Mouse (Mus musculus) stomach, embryonic 15.5 days (tissue): ENCODE measurements at regions not wholly inside any gene's neighbourhood (a gene's known extent, or its start where the extent isn't known, plus 50 kb on each side); places are given as distances from the start of the nearest gene placed in this dataset.

Experiments used
- ATAC-seq: fragments of 200-750 bp; cut with Nextera tagmentation; 2 replicates; pipeline ENCODE4 v1.8.0; 2017; ENCODE audit warnings: low read depth, moderate number of reproducible peaks, moderate TSS enrichment; ENCODE audit not compliant: insufficient read depth, low FRiP score
- H3K27ac ChIP-seq: fragments of 300-500 bp; sonication (generic); 2 replicates; pipeline ENCODE4 v1.5.1; 2015; ENCODE audit warnings: mild to moderate bottlenecking, inconsistent platforms
- H3K27me3 ChIP-seq: fragments of 300-500 bp; sonication (generic); replicated peaks from 2 replicates; pipeline ENCODE4 v1.6.1; 2015; ENCODE audit warnings: inconsistent platforms
- H3K36me3 ChIP-seq: fragments of 300-500 bp; sonication (generic); 2 replicates; pipeline ENCODE4 v1.6.1; 2015; ENCODE audit warnings: inconsistent platforms
- H3K4me1 ChIP-seq: fragments of 300-500 bp; sonication (generic); 2 replicates; pipeline ENCODE4 v1.6.1; 2015; ENCODE audit warnings: inconsistent platforms
- H3K4me2 ChIP-seq: fragments of 300-500 bp; sonication (generic); 2 replicates; pipeline ENCODE4 v1.6.1; 2015; ENCODE audit warnings: mild to moderate bottlenecking, inconsistent platforms
- H3K4me3 ChIP-seq: fragments of 300-500 bp; sonication (generic); replicated peaks from 2 replicates; pipeline ENCODE4 v1.5.1; 2015; ENCODE audit warnings: inconsistent platforms
- H3K9ac ChIP-seq: fragments of 300-500 bp; sonication (generic); 2 replicates; pipeline ENCODE4 v1.6.1; 2015; ENCODE audit warnings: inconsistent platforms
- H3K9me3 ChIP-seq: fragments of 300-500 bp; sonication (generic); 2 replicates; pipeline ENCODE4 v1.6.1; 2016; ENCODE audit warnings: inconsistent platforms
- WGBS: fragments of 180-500 bp; shearing (Covaris S2); methylation state at CpG from one replicate; pipeline ENCODE4 v1.1.7; 2015; 5-methylcytosine and 5-hydroxymethylcytosine counted together

- Histone ChIP-seq H3K27ac (no peak overlapping the region), H3K9me3 (no peaks in the 10 kb centered on the region), H3K4me2 (no peak overlapping the region), H3K4me1 (no peaks in the 10 kb centered on the region), H3K9ac (no peak overlapping the region), H3K27me3 (no peaks in the 10 kb centered on the region), H3K36me3 (no peaks in the 10 kb centered on the region), H3K4me3 (no peak overlapping the region)
- ATAC-seq = no peak
Observed at GRCm38 (mm10) chr14:78364822-78365221, 57.0 kb upstream of the Tnfsf11 start.

- no peak for ATAC-seq
- H3K4me1 ChIP-seq = no peaks in the 10 kb centered on the region
- H3K27me3 ChIP-seq = no peaks in the 10 kb centered on the region
- no peak overlapping the region for H3K27ac ChIP-seq
- H3K36me3 ChIP-seq = no peaks in the 10 kb centered on the region
- no peak overlapping the region for H3K9ac ChIP-seq
- H3K4me2 ChIP-seq = no peak overlapping the region
- no peak overlapping the region for H3K4me3 ChIP-seq
- 66% methylated on average over 5 of the region's 5 CpGs for WGBS
- H3K9me3 ChIP-seq = no peaks in the 10 kb centered on the region
Observed at GRCm38 (mm10) chr14:78363123-78363522, 55.3 kb upstream of the Tnfsf11 start.
